Mouse (Mus musculus): ENCODE measurements around the gene Wipi1. TPM values are rescaled to one million over a fixed set of nuclear protein-coding genes. Genes with fewer than 3 reads are reported as not detected.

Wipi1 gene
- polyA plus RNA-seq, 1 experiment from 2014 or later: 17.6 TPM

DNA sequence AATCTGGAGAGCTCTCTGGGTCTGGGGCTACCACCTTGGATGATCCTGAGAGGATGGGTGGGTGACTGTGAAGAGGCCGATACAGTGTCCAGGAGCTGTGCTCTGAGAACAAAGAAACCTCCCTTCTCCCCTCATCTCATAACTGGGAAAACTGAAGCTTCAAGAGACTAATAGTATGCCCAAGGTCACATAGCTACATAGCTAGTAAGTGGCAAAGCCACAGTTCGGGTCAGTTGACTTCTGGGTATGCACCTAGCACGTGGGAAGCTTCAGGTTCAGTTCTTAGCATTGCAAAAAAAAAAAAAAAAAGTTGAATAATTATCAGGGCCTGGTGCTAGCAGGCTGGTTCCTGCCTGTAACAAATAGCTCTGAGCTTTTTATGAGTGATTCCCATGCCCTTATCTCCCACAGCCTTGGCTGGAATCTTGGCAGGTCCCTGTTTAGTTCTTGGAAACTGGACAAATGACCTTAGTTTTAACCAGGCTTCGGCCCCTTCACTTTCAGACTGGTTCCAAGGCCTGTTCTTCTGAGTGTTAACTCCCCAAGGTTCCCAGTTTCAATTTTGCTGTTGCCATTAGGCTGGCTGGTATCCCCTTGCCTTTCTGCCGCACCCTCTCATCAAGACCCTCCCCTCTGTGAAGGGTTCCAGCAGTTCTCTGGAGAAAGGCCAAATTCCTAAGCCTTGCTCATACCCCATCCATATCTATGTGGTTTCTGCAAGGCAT lies 29.9 kb upstream of the Wipi1 start:
- no peak for DNase-seq
- no peak overlapping the region for H3K4me2 ChIP-seq (ENCODE audit: low read depth, low read length)
- no peak overlapping the region for H3K4me3 ChIP-seq (ENCODE audit: low read depth, low read length)
- no peak for ATAC-seq
- H3K36me3 ChIP-seq (replicated peaks; ENCODE audit: insufficient read depth, low read length): no peaks in the 10 kb centered on the region
- no peaks in the 10 kb centered on the region for H3K4me1 ChIP-seq (ENCODE audit: insufficient read depth)
- no peak overlapping the region for H3K9ac ChIP-seq (replicated peaks)
- no peak overlapping the region for H3K27ac ChIP-seq (ENCODE audit: low read depth)
- no peaks in the 10 kb centered on the region for H3K27me3 ChIP-seq (ENCODE audit: insufficient read depth, low read length)
- WGBS (ENCODE audit: insufficient replicate concordance): 66% methylated on average over 5 of the region's 5 CpGs
- H3K9me3 ChIP-seq (ENCODE audit: low read length): no peaks in the 10 kb centered on the region
- TF ChIP-seq EP300 (IDR thresholded peaks at IDR 0.05; ENCODE audit: low read depth): no peak

DNA sequence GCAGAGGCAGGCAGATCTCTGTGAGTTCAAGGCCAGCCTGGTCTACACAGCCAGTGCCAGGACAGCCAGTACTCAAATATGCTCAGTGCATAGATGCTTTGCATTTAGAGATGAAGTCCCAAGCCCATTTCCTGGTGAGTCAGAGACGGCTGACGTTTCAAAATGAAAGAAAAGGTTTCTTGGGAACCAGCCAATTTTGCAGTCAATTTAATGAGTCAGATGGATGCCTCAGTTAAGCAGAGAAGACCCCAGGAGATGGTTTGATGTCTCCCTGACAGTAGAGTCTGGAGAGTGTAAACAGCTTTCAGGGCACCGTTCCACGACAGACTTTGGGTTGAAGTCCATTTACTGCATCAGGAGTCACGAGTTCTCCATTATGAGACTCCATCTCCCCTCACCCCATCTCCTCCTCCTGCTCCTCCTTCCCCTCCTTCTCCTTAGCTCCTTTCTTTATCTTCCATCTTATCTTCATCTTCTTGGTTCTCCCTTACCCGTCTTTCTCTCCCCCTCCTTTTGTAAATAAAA lies 24.2 kb upstream of the Wipi1 start:
- Histone ChIP-seq H3K4me1 (ENCODE audit: insufficient read depth) (no peaks in the 10 kb centered on the region), H3K4me2 (ENCODE audit: low read depth, low read length) (no peak overlapping the region), H3K27me3 (ENCODE audit: insufficient read depth, low read length) (no peaks in the 10 kb centered on the region), H3K9me3 (ENCODE audit: low read length) (no peaks in the 10 kb centered on the region), H3K36me3 (replicated peaks; ENCODE audit: insufficient read depth, low read length) (no peaks in the 10 kb centered on the region), H3K27ac (ENCODE audit: low read depth) (no peak overlapping the region), H3K4me3 (ENCODE audit: low read depth, low read length) (no peak overlapping the region), H3K9ac (replicated peaks) (no peak overlapping the region)
- ATAC-seq (no peak), DNase-seq (no peak)
- 57% methylated on average over 6 of the region's 6 CpGs for WGBS (ENCODE audit: insufficient replicate concordance)
- no peak for TF ChIP-seq EP300 (IDR thresholded peaks at IDR 0.05; ENCODE audit: low read depth)
- no peak for TF ChIP-seq CTCF (IDR thresholded peaks at IDR 0.05; ENCODE audit: low read depth)

DNA sequence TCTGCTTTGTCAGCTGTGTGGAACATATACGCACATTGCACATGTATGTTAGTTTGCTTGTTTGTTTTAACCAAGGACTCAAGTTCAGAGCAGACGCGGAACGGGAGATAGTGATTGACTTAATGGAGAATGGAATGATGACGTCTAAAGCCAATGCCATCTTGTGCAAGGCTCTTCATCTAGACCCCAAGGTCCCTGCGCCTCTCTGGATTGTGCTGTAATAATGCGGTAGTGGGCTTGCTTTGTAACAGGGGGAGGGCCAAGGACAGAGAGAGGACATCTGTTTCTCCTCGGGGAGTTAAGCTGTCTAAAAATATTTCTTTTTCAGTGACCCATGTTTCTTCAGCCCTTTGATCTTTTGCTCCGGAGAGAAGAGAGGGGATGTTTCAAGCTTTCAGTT lies 23.2 kb upstream of the Wipi1 start:
- Histone ChIP-seq H3K4me1 (ENCODE audit: insufficient read depth) (no peaks in the 10 kb centered on the region), H3K9me3 (ENCODE audit: low read length) (no peaks in the 10 kb centered on the region), H3K27me3 (ENCODE audit: insufficient read depth, low read length) (no peaks in the 10 kb centered on the region), H3K27ac (ENCODE audit: low read depth) (no peak overlapping the region), H3K4me3 (ENCODE audit: low read depth, low read length) (no peak overlapping the region), H3K4me2 (ENCODE audit: low read depth, low read length) (no peak overlapping the region), H3K9ac (replicated peaks) (no peak overlapping the region), H3K36me3 (replicated peaks; ENCODE audit: insufficient read depth, low read length) (no peaks in the 10 kb centered on the region)
- DNase-seq (no peak), ATAC-seq (no peak)
- TF ChIP-seq CTCF (IDR thresholded peaks at IDR 0.05; ENCODE audit: low read depth) (no peak), EP300 (IDR thresholded peaks at IDR 0.05; ENCODE audit: low read depth) (no peak)
- WGBS (ENCODE audit: insufficient replicate concordance): 78% methylated on average over 9 of the region's 9 CpGs

- WGBS (ENCODE audit: insufficient replicate concordance): 71% methylated on average over 10 of the region's 10 CpGs
- H3K4me2 ChIP-seq (ENCODE audit: low read depth, low read length): no peak overlapping the region
Measured at GRCm38 (mm10) chr11:109629021-109629521, 17.3 kb upstream of the Wipi1 start.

GRCm38 (mm10) chr11:109628099-109628498 lies 16.3 kb upstream of the Wipi1 start:
- no peak for TF ChIP-seq CTCF (IDR thresholded peaks at IDR 0.05; ENCODE audit: low read depth)
- TF ChIP-seq EP300 (IDR thresholded peaks at IDR 0.05; ENCODE audit: low read depth): no peak
- no peak overlapping the region for H3K27ac ChIP-seq (ENCODE audit: low read depth)
- no peaks in the 10 kb centered on the region for H3K36me3 ChIP-seq (replicated peaks; ENCODE audit: insufficient read depth, low read length)
- no peak overlapping the region for H3K4me2 ChIP-seq (ENCODE audit: low read depth, low read length)
- DNase-seq: no peak
- 58% methylated on average over 3 of the region's 3 CpGs for WGBS (ENCODE audit: insufficient replicate concordance)
- 0 out of 2 replicates have a peak, but pooled peaks cover 2% of the 10 kb centered on the region for H3K4me1 ChIP-seq (ENCODE audit: insufficient read depth)
- no peak for ATAC-seq
- no peak overlapping the region for H3K4me3 ChIP-seq (ENCODE audit: low read depth, low read length)
- H3K9ac ChIP-seq (replicated peaks): no peak overlapping the region
- H3K27me3 ChIP-seq (ENCODE audit: insufficient read depth, low read length): no peaks in the 10 kb centered on the region
- H3K9me3 ChIP-seq (ENCODE audit: low read length): no peaks in the 10 kb centered on the region

More at GRCm38 (mm10) chr11:109629021-109629521, 17.3 kb upstream of the Wipi1 start:
- Histone ChIP-seq H3K9ac (replicated peaks) (no peak overlapping the region), H3K4me3 (ENCODE audit: low read depth, low read length) (no peak overlapping the region), H3K4me1 (ENCODE audit: insufficient read depth) (0 out of 2 replicates have a peak, but pooled peaks cover 2% of the 10 kb centered on the region), H3K36me3 (replicated peaks; ENCODE audit: insufficient read depth, low read length) (no peaks in the 10 kb centered on the region), H3K27me3 (ENCODE audit: insufficient read depth, low read length) (no peaks in the 10 kb centered on the region), H3K27ac (ENCODE audit: low read depth) (no peak overlapping the region), H3K9me3 (ENCODE audit: low read length) (no peaks in the 10 kb centered on the region)
- DNase-seq: no peak
- no peak for ATAC-seq
- TF ChIP-seq EP300 (IDR thresholded peaks at IDR 0.05; ENCODE audit: low read depth): no peak
- TF ChIP-seq CTCF (IDR thresholded peaks at IDR 0.05; ENCODE audit: low read depth): no peak

GRCm38 (mm10) chr11:109627648-109628047 lies 15.9 kb upstream of the Wipi1 start:
- WGBS (ENCODE audit: insufficient replicate concordance): 74% methylated on average over 4 of the region's 4 CpGs
- Histone ChIP-seq H3K9me3 (ENCODE audit: low read length) (no peaks in the 10 kb centered on the region), H3K9ac (replicated peaks) (no peak overlapping the region), H3K4me1 (ENCODE audit: insufficient read depth) (peaks cover 4% of the 10 kb centered on the region; the same call in 1 of the 2 replicates), H3K4me3 (ENCODE audit: low read depth, low read length) (no peak overlapping the region), H3K36me3 (replicated peaks; ENCODE audit: insufficient read depth, low read length) (no peaks in the 10 kb centered on the region), H3K27me3 (ENCODE audit: insufficient read depth, low read length) (no peaks in the 10 kb centered on the region), H3K27ac (ENCODE audit: low read depth) (no peak overlapping the region), H3K4me2 (ENCODE audit: low read depth, low read length) (no peak overlapping the region)
- peak; percentile 62 for TF ChIP-seq CTCF (IDR thresholded peaks at IDR 0.05; ENCODE audit: low read depth)
- TF ChIP-seq EP300 (IDR thresholded peaks at IDR 0.05; ENCODE audit: low read depth): no peak
- ATAC-seq (no peak), DNase-seq (no peak)
